Mouse (Mus musculus) forebrain, postnatal 0 days (tissue): ENCODE measurements at regions not wholly inside any gene's neighbourhood (a gene's known extent, or its start where the extent isn't known, plus 50 kb on each side); places are given as distances from the start of the nearest gene placed in this dataset.

ENCODE experiments used
- ATAC-seq: fragments of 200-750 bp; cut with Nextera tagmentation; 2 replicates; pipeline ENCODE4 v1.8.0; 2017; ENCODE audit warnings: mild to moderate bottlenecking, moderate library complexity
- DNase-seq: peaks from one replicate; pipeline ENCODE4 v3.0.0-alpha.2; 2015
- H3K27ac ChIP-seq: fragments of 300-500 bp; sonication (generic); 2 replicates; pipeline ENCODE4 v1.5.1; 2014; ENCODE audit warnings: low read depth, mild to moderate bottlenecking, antibody characterized with exemption, low read length, moderate library complexity, mixed read lengths
- H3K27me3 ChIP-seq: fragments of 300-500 bp; sonication (generic); 2 replicates; pipeline ENCODE4 v1.6.1; 2014; ENCODE audit warnings: mild to moderate bottlenecking, low read length, mixed read lengths; ENCODE audit not compliant: insufficient read depth
- H3K36me3 ChIP-seq: fragments of 300-500 bp; sonication (generic); 2 replicates; pipeline ENCODE4 v1.6.1; 2014; ENCODE audit warnings: mild to moderate bottlenecking, moderate library complexity; ENCODE audit not compliant: insufficient read depth
- H3K4me1 ChIP-seq: fragments of 300-500 bp; sonication (generic); 2 replicates; pipeline ENCODE4 v1.6.1; 2014; ENCODE audit warnings: antibody characterized with exemption; ENCODE audit not compliant: insufficient read depth
- H3K4me2 ChIP-seq: fragments of 300-500 bp; sonication (generic); 2 replicates; pipeline ENCODE4 v1.6.1; 2014; ENCODE audit warnings: low read depth, mild to moderate bottlenecking, moderate library complexity
- H3K4me3 ChIP-seq: fragments of 300-500 bp; sonication (generic); 2 replicates; pipeline ENCODE4 v1.5.1; 2014; ENCODE audit warnings: low read depth, low read length, mixed read lengths
- H3K9ac ChIP-seq: fragments of 300-500 bp; sonication (generic); 2 replicates; pipeline ENCODE4 v1.6.1; 2014; ENCODE audit warnings: mild to moderate bottlenecking
- H3K9me3 ChIP-seq: fragments of 300-500 bp; sonication (generic); 2 replicates; pipeline ENCODE4 v1.6.1; 2016; ENCODE audit warnings: low read length
- CTCF ChIP-seq: sonication (generic); IDR thresholded peaks from 2 replicates; pipeline ENCODE4 v1.5.1; 2016; ENCODE audit warnings: antibody characterized with exemption, control low read depth, low read depth
- WGBS: fragments of 180-500 bp; shearing (Covaris S2); extraction: QIAGEN DNeasy Blood & Tissue Kit; methylation state at CpG from one replicate; pipeline ENCODE4 v1.1.7; 2014; 5-methylcytosine and 5-hydroxymethylcytosine counted together

DNA sequence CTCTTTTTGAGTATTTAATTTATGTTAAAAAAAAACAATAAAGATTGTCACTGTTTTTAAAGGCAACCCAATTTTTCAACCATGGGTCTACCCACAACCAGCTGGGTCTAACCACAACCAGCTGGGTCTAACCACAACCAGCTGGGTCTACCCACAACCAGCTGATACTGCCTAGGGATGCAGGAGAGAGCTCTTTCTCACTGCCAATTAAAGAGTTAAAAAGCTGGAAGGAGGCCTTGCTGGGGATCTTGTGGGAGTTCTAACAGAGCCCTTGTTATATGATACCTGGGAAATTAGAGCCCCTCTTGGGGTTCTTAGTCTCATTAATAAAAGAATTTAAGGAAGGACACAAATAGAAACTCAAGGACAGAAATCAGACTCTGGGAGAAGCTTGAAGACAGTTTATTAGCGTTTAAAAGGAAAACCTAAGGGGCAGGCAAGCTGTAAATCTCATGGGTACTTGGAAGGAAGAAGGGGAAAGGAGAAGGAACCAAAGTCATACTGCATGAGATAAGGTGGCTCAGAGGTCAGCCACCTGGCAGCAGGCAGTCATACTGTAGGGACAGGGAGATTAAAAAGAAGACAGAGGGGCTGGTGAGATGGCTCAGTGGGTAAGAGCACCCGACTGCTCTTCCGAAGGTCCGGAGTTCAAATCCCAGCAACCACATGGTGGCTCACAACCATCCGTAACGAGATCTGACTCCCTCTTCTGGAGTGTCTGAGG is 379.1 kb downstream of the Adam3 start:
- H3K9me3 ChIP-seq: no peaks in the 10 kb centered on the region
- TF ChIP-seq CTCF: no peak
- WGBS: 86% methylated on average over 6 of the region's 6 CpGs

DNA sequence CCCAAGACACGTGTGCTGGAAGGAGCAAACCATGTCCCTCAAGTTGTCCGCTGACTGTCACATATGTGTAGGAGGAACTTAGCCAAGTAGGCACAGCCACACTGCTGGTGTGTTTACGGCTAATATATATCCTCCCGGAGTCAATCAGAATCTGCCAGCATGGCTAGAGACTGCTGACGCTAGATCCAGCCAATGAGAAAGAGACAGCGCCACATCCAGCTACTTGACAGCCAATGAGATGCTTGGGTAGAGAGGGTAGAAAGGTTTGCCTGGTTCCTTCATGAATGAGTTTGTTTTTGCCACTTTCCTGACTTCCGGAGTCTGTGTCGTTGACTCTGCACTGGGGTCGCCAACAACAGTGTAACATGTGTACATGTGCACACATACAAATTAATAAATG is 387.0 kb downstream of the Adam3 start:
- DNase-seq (no peak), ATAC-seq (no peak)
- Histone ChIP-seq H3K36me3 (no peaks in the 10 kb centered on the region), H3K27me3 (no peaks in the 10 kb centered on the region), H3K4me1 (no peaks in the 10 kb centered on the region), H3K4me2 (no peak overlapping the region), H3K4me3 (no peak overlapping the region), H3K9me3 (no peaks in the 10 kb centered on the region), H3K27ac (no peak overlapping the region), H3K9ac (no peak overlapping the region)
- WGBS: 88% methylated on average over 9 of the region's 9 CpGs
- TF ChIP-seq CTCF: no peak

More for the DNA sequence above, 379.1 kb downstream of the Adam3 start:
- no peak overlapping the region for H3K4me2 ChIP-seq
- H3K4me3 ChIP-seq: no peak overlapping the region
- H3K4me1 ChIP-seq: no peaks in the 10 kb centered on the region
- H3K27me3 ChIP-seq: no peaks in the 10 kb centered on the region
- H3K9ac ChIP-seq: no peak overlapping the region
- DNase-seq (no peak), ATAC-seq (no peak)
- no peak overlapping the region for H3K27ac ChIP-seq
- H3K36me3 ChIP-seq: no peaks in the 10 kb centered on the region

DNA sequence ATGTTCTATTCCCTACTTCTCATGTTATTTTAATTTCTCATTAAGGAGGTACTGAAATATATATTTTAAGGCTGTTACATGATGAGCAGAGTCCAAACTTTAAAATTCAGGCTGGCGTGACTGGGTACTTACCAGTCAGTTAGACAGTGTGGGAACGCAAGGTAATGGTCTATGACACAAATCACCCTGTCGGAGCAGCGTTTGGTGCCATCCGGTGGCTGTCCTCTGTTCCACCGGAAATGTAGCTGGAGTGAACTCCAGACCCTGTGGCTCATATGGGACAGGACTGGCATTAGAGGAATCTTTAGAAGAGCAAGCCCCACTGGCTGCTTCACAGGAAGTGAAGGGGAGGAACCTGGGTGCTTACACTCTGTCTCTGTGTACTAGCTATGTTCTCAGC is 388.0 kb downstream of the Adam3 start:
- no peaks in the 10 kb centered on the region for H3K9me3 ChIP-seq
- no peak overlapping the region for H3K9ac ChIP-seq
- H3K27me3 ChIP-seq: no peaks in the 10 kb centered on the region
- peak; percentile 50 for DNase-seq
- TF ChIP-seq CTCF: peak; percentile 65
- 55% methylated on average over 6 of the region's 6 CpGs for WGBS
- no peak overlapping the region for H3K27ac ChIP-seq
- no peaks in the 10 kb centered on the region for H3K4me1 ChIP-seq
- no peaks in the 10 kb centered on the region for H3K36me3 ChIP-seq
- peak; percentile 50; the same call in 1 of the 2 replicates for ATAC-seq
- no peak overlapping the region for H3K4me3 ChIP-seq
- H3K4me2 ChIP-seq: no peak overlapping the region

- Histone ChIP-seq H3K4me1 (no peaks in the 10 kb centered on the region), H3K9ac (no peak overlapping the region), H3K27me3 (no peaks in the 10 kb centered on the region), H3K9me3 (no peaks in the 10 kb centered on the region), H3K27ac (no peak overlapping the region), H3K36me3 (no peaks in the 10 kb centered on the region), H3K4me3 (no peak overlapping the region), H3K4me2 (no peak overlapping the region)
- DNase-seq (no peak), ATAC-seq (no peak)
- WGBS: 23% methylated on average over 5 of the region's 5 CpGs
- no peak for TF ChIP-seq CTCF
Measured at GRCm38 (mm10) chr8:24335709-24336108, 389.9 kb downstream of the Adam3 start.

GRCm38 (mm10) chr8:24333705-24334104 is 391.9 kb downstream of the Adam3 start:
- Histone ChIP-seq H3K36me3 (no peaks in the 10 kb centered on the region), H3K4me2 (no peak overlapping the region), H3K27me3 (no peaks in the 10 kb centered on the region), H3K4me1 (no peaks in the 10 kb centered on the region), H3K9me3 (no peaks in the 10 kb centered on the region), H3K4me3 (no peak overlapping the region), H3K9ac (no peak overlapping the region), H3K27ac (no peak overlapping the region)
- peak; percentile 11 for DNase-seq
- WGBS: 55% methylated on average over 4 of the region's 4 CpGs
- no peak for TF ChIP-seq CTCF
- ATAC-seq: no peak

DNA sequence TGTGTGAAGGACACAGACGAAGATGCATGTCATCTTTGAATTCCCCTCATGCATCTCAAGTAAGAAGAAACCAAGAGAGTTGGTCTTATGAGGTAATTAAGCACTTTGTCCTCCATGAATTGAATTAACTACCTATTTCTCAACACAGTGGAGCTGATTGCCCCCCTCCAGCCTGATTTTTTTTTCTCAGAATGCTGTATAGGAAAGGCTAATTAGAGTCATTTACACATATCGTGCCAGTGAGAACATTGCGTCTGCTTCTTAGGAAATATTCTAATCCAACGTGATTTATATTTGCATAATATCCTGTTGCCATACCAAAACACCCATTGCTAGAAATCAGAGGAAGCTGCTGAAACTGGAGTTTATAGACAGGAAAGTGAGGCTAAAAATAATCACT is 414.8 kb downstream of the Adam3 start:
- no peak overlapping the region for H3K9ac ChIP-seq
- no peak for TF ChIP-seq CTCF
- ATAC-seq: peak; percentile 56
- 0 out of 2 replicates have a peak, but pooled peaks cover 4% of the 10 kb centered on the region for H3K9me3 ChIP-seq
- H3K27me3 ChIP-seq: no peaks in the 10 kb centered on the region
- H3K4me1 ChIP-seq: no peaks in the 10 kb centered on the region
- no peak overlapping the region for H3K4me3 ChIP-seq
- no peaks in the 10 kb centered on the region for H3K36me3 ChIP-seq
- 22% methylated on average over 4 of the region's 4 CpGs for WGBS
- no peak overlapping the region for H3K27ac ChIP-seq
- H3K4me2 ChIP-seq: no peak overlapping the region
- DNase-seq: no peak

DNA sequence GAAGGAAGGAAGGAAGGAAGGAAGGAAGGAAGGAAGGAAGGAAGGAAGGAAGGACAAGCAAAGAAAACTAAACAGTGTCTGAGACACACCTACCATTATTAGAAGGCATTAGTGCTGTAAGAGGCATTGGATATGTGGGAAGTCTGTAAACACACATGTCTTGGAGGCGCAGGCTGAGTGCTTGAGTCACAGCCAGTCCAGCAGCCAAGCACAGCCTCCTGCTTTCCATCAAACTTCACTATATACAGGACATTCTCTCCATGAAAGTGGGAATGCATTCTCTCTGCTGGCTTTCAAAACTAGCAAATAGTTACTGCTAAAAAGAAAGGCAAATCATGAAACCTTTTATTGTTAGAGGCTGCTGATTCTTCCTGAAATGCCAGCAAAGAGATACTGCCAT is 431.1 kb downstream of the Adam3 start:
- H3K4me2 ChIP-seq: no peak overlapping the region
- ATAC-seq: no peak
- H3K36me3 ChIP-seq: no peaks in the 10 kb centered on the region
- no peak overlapping the region for H3K9ac ChIP-seq
- 89% methylated on average over 1 of the region's 1 CpGs for WGBS
- no peaks in the 10 kb centered on the region for H3K9me3 ChIP-seq
- no peak overlapping the region for H3K4me3 ChIP-seq
- H3K27ac ChIP-seq: no peak overlapping the region
- 0 out of 2 replicates have a peak, but pooled peaks cover 3% of the 10 kb centered on the region for H3K4me1 ChIP-seq
- no peaks in the 10 kb centered on the region for H3K27me3 ChIP-seq
- TF ChIP-seq CTCF: no peak
- DNase-seq: no peak
